Mouse (Mus musculus) thymus, adult 2 months (tissue): ENCODE data around the gene Sspo.

Experiments
- CTCF ChIP-seq: fragments of 200-500 bp; IDR thresholded peaks from 2 replicates; pipeline ENCODE4 v1.5.1; 2012; ENCODE audit warnings: mild to moderate bottlenecking, control low read depth, low read length, moderate library complexity, borderline replicate concordance; ENCODE audit not compliant: control insufficient read depth, poor library complexity, insufficient read depth; ENCODE audit errors: extremely low read depth
- POLR2A ChIP-seq: fragments of 200-500 bp; IDR thresholded peaks from 2 replicates; pipeline ENCODE4 v1.6.1; 2012; ENCODE audit warnings: mild to moderate bottlenecking, low read length, control low read depth, moderate library complexity; ENCODE audit not compliant: control insufficient read depth, poor library complexity, insufficient read depth; ENCODE audit errors: extremely low read depth

DNA sequence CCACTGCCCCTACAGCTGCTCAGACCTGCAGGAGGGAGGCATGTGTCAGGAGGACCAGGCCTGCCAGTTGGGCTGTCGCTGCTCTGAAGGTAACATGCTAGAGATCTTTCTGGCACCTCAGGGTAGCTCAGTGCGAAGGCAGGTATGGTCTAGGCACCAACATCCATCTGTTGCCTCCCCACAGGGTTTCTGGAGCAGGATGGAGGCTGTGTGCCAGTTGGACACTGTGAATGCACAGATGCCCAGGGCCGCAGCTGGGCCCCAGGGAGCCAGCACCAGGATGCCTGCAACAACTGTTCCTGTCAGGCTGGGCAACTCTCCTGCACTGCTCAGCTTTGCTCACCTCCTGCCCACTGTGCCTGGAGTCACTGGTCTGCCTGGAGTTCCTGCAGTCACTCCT lies 41.7 kb downstream of the Sspo start:
- no peak for TF ChIP-seq CTCF
- no peak for TF ChIP-seq POLR2A
